Mouse (Mus musculus): ENCODE results near the gene Atp7b. TPM values are rescaled to one million over a fixed set of nuclear protein-coding genes. Genes with fewer than 3 reads are reported as not detected.

The Atp7b gene
- polyA plus RNA-seq, 1 experiment from 2014 or later = 24.6 TPM

GRCm38 (mm10) chr8:22058368-22058767 is 1.7 kb downstream of the Atp7b start:
- peak overlapping the region; percentile 84 for H3K4me3 ChIP-seq (ENCODE audit: low read depth, low read length)

DNA sequence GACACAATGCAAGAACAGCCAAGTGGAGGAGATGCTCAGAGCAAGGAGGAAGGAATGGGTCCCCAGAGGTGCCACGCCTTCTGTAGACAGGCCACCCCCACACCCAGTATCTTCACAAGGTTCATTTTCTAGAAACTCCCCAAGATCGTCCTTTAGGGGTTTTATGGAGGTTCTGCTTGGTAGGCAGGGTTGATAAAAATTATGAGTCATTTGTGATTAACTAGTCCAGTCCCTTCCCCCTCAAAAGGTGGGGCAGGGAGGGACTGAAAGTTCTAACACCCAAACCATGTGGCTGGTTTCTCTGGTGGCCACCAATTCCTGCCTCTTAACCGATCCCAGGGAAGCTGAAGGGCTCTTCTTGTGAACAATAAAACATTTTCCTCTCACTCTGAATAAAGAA is 3.3 kb downstream of the Atp7b start:
- Histone ChIP-seq H3K4me1 (replicated peaks; ENCODE audit: control insufficient read depth, insufficient read depth, low read length) (peaks cover 29% of the 10 kb centered on the region), H3K27me3 (replicated peaks; ENCODE audit: control insufficient read depth, insufficient read depth, low read length) (no peaks in the 10 kb centered on the region), H3K27ac (ENCODE audit: low read depth, low read length) (0 out of 2 replicates have a peak overlapping the region, but pooled peaks have one; percentile 38), H3K4me2 (peak overlapping the region; percentile 86), H3K4me3 (ENCODE audit: low read depth, low read length) (no peak overlapping the region), H3K9ac (ENCODE audit: low read depth, low read length) (no peak overlapping the region; the same call in 1 of the 2 replicates), H3K36me3 (ENCODE audit: control insufficient read depth, insufficient read depth, low read length) (peaks cover 2% of the 10 kb centered on the region; the same call in 1 of the 2 replicates), H3K9me3 (ENCODE audit: control insufficient read depth, low read length) (no peaks in the 10 kb centered on the region)
- ATAC-seq (replicated peaks; ENCODE audit: low FRiP score) (no peak), DNase-seq (ENCODE audit: low spot score) (no peak)
- WGBS = 50% methylated on average over 3 of the region's 3 CpGs

More at GRCm38 (mm10) chr8:22058368-22058767, 1.7 kb downstream of the Atp7b start:
- 37% methylated on average over 9 of the region's 9 CpGs for WGBS
- Histone ChIP-seq H3K4me2 (peak overlapping the region; percentile 86), H3K4me1 (replicated peaks; ENCODE audit: control insufficient read depth, insufficient read depth, low read length) (peaks cover 34% of the 10 kb centered on the region), H3K36me3 (ENCODE audit: control insufficient read depth, insufficient read depth, low read length) (no peaks in the 10 kb centered on the region; the same call in 1 of the 2 replicates), H3K9ac (ENCODE audit: low read depth, low read length) (peak overlapping the region; percentile 76), H3K27ac (ENCODE audit: low read depth, low read length) (peak overlapping the region; percentile 81), H3K27me3 (replicated peaks; ENCODE audit: control insufficient read depth, insufficient read depth, low read length) (no peaks in the 10 kb centered on the region), H3K9me3 (ENCODE audit: control insufficient read depth, low read length) (no peaks in the 10 kb centered on the region)
- no peak for DNase-seq (ENCODE audit: low spot score)
- peak; percentile 46 for ATAC-seq (replicated peaks; ENCODE audit: low FRiP score)

DNA sequence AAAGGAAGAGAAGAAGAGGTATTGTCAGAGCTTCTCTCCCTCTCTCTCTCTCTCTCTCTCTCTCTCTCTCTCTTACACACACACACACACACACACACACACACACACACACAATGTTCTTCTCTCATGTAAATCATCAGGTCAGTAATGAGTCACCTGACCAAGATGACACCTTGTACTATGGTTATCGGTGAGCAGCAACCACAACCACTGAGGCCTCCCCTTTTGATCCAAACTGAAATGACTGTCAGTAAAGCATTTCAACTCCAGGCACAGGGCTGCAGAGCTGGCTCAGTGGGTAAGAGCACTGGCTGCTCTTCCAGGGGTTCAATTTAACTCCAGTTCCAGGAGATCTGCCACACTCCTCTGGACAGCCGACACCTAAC is 4.6 kb downstream of the Atp7b start:
- Histone ChIP-seq H3K4me3 (ENCODE audit: low read depth, low read length) (no peak overlapping the region), H3K9ac (ENCODE audit: low read depth, low read length) (no peak overlapping the region), H3K27me3 (replicated peaks; ENCODE audit: control insufficient read depth, insufficient read depth, low read length) (no peaks in the 10 kb centered on the region), H3K36me3 (ENCODE audit: control insufficient read depth, insufficient read depth, low read length) (peaks cover 2% of the 10 kb centered on the region; the same call in 1 of the 2 replicates), H3K4me2 (peak overlapping the region; percentile 68), H3K27ac (ENCODE audit: low read depth, low read length) (peak overlapping the region; percentile 85), H3K4me1 (replicated peaks; ENCODE audit: control insufficient read depth, insufficient read depth, low read length) (peaks cover 29% of the 10 kb centered on the region), H3K9me3 (ENCODE audit: control insufficient read depth, low read length) (no peaks in the 10 kb centered on the region)
- no peak for DNase-seq (ENCODE audit: low spot score)
- whole genome bisulfite sequencing = 71% methylated on average over 2 of the region's 2 CpGs
- no peak for ATAC-seq (replicated peaks; ENCODE audit: low FRiP score)

GRCm38 (mm10) chr8:22054674-22055491 is 5.2 kb downstream of the Atp7b start:
- peak; percentile 75 for ATAC-seq (replicated peaks; ENCODE audit: low FRiP score)
- H3K9ac ChIP-seq (ENCODE audit: low read depth, low read length) = 0 out of 2 replicates have a peak overlapping the region, but pooled peaks have one; percentile 39
- WGBS = 51% methylated on average over 12 of the region's 12 CpGs

DNA sequence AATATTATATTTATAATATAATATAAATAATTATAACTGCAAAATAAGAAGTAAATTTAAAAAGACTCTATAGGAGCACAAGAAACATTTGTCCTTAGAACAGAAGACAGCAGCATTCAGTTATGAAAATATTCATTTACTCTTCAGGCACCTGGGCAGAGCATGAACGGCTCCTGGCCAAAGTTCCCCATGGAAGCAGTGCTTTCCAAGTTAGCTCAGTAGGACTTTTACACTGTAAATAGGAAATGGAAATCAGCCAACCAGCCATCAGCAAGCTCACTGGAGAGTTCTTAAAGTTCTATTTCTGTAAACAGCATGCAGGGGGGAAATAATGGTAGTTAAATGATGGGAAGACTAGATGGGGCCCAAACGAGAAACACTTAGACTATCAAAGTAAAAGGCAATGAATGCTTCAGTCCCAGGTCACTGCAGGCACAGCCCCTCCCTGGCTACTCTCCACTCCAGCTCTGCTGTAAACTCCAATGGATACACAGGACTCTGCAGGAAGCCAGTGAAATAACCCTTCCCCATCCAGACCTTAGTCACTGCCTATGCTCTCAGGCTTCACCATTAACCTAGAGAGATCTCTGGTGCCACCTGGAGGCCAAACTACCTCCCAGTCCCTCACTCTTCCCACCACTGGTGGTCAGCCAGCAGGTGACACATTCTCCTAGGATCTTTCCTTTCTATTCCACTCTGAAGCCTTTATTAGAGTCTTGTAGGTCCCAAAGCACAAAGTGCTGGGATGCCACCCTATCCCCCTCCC is 12.2 kb downstream of the Atp7b start:
- H3K27ac ChIP-seq (ENCODE audit: low read depth, low read length) = no peak overlapping the region
- no peak overlapping the region for H3K9ac ChIP-seq (ENCODE audit: low read depth, low read length)
- no peaks in the 10 kb centered on the region for H3K27me3 ChIP-seq (replicated peaks; ENCODE audit: control insufficient read depth, insufficient read depth, low read length)
- H3K9me3 ChIP-seq (ENCODE audit: control insufficient read depth, low read length) = no peaks in the 10 kb centered on the region
- H3K4me1 ChIP-seq (replicated peaks; ENCODE audit: control insufficient read depth, insufficient read depth, low read length) = peaks cover 3% of the 10 kb centered on the region; the same call in 1 of the 2 replicates
- H3K36me3 ChIP-seq (ENCODE audit: control insufficient read depth, insufficient read depth, low read length) = no peaks in the 10 kb centered on the region
- no peak overlapping the region for H3K4me2 ChIP-seq
- ATAC-seq (replicated peaks; ENCODE audit: low FRiP score) (peak; percentile 83), DNase-seq (ENCODE audit: low spot score) (no peak)
- 78% methylated on average over 2 of the region's 2 CpGs for WGBS
- H3K4me3 ChIP-seq (ENCODE audit: low read depth, low read length) = no peak overlapping the region

More at GRCm38 (mm10) chr8:22054674-22055491, 5.2 kb downstream of the Atp7b start:
- Histone ChIP-seq H3K27ac (ENCODE audit: low read depth, low read length) (peak overlapping the region; percentile 85), H3K4me3 (ENCODE audit: low read depth, low read length) (peak overlapping the region; percentile 23; the same call in 1 of the 2 replicates), H3K36me3 (ENCODE audit: control insufficient read depth, insufficient read depth, low read length) (peaks cover 2% of the 10 kb centered on the region; the same call in 1 of the 2 replicates), H3K4me1 (replicated peaks; ENCODE audit: control insufficient read depth, insufficient read depth, low read length) (peaks cover 29% of the 10 kb centered on the region), H3K9me3 (ENCODE audit: control insufficient read depth, low read length) (no peaks in the 10 kb centered on the region), H3K4me2 (peak overlapping the region; percentile 68), H3K27me3 (replicated peaks; ENCODE audit: control insufficient read depth, insufficient read depth, low read length) (no peaks in the 10 kb centered on the region)
- DNase-seq (ENCODE audit: low spot score) = no peak

DNA sequence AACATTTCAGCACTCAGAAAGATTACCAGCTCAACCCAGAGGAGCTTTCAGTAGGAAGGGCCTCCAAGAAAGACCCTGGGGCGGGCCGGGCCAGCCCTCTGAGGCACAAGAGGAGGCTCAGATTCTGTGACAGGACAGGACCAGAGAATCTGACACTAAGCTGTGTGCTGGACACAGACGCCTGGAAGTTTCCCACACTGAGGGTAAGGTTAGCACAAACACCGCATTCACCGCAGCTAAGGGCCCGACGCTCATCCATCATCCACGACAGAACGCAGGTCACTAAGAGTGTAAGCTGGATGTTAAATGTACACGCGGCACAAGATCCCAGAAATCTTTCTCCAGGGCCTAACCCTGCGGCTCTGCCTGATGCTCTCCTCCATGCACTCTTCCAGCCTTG is 16.4 kb downstream of the Atp7b start:
- DNase-seq (ENCODE audit: low spot score) (no peak), ATAC-seq (replicated peaks; ENCODE audit: low FRiP score) (no peak)
- Histone ChIP-seq H3K9me3 (ENCODE audit: control insufficient read depth, low read length) (no peaks in the 10 kb centered on the region), H3K4me1 (replicated peaks; ENCODE audit: control insufficient read depth, insufficient read depth, low read length) (peaks cover 5% of the 10 kb centered on the region), H3K27me3 (replicated peaks; ENCODE audit: control insufficient read depth, insufficient read depth, low read length) (no peaks in the 10 kb centered on the region), H3K27ac (ENCODE audit: low read depth, low read length) (no peak overlapping the region), H3K4me3 (ENCODE audit: low read depth, low read length) (no peak overlapping the region), H3K9ac (ENCODE audit: low read depth, low read length) (no peak overlapping the region), H3K36me3 (ENCODE audit: control insufficient read depth, insufficient read depth, low read length) (no peaks in the 10 kb centered on the region), H3K4me2 (no peak overlapping the region)
- WGBS = 68% methylated on average over 12 of the region's 12 CpGs

DNA sequence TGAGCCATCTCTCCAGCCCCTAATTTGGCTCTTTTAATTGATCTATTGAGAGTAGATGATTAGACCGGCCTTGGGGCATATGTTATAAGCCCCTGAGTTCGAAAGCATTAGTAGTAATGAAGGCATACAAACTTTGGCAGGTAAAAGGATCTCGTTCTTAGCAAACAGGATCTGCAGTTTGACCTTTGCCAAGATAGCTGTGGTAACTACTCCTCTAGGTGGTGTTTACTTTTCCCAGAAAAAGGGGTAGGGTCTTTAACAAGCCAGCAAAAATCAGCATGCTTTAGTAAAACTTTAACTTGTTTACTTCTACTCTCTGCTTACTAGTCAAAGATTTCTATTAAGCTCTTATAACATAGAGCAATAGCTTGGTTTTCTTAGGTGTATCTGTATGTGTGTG is 17.6 kb downstream of the Atp7b start:
- Histone ChIP-seq H3K4me2 (no peak overlapping the region), H3K9ac (ENCODE audit: low read depth, low read length) (no peak overlapping the region), H3K9me3 (ENCODE audit: control insufficient read depth, low read length) (no peaks in the 10 kb centered on the region), H3K27ac (ENCODE audit: low read depth, low read length) (no peak overlapping the region), H3K27me3 (replicated peaks; ENCODE audit: control insufficient read depth, insufficient read depth, low read length) (no peaks in the 10 kb centered on the region), H3K4me3 (ENCODE audit: low read depth, low read length) (no peak overlapping the region), H3K4me1 (replicated peaks; ENCODE audit: control insufficient read depth, insufficient read depth, low read length) (peaks cover 5% of the 10 kb centered on the region), H3K36me3 (ENCODE audit: control insufficient read depth, insufficient read depth, low read length) (no peaks in the 10 kb centered on the region)
- no peak for ATAC-seq (replicated peaks; ENCODE audit: low FRiP score)
- DNase-seq (ENCODE audit: low spot score) = no peak
- WGBS = 71% methylated on average over 3 of the region's 3 CpGs

GRCm38 (mm10) chr8:22040153-22040509 is 20.0 kb downstream of the Atp7b start:
- Histone ChIP-seq H3K9me3 (ENCODE audit: control insufficient read depth, low read length) (no peaks in the 10 kb centered on the region), H3K27ac (ENCODE audit: low read depth, low read length) (no peak overlapping the region; the same call in 1 of the 2 replicates), H3K36me3 (ENCODE audit: control insufficient read depth, insufficient read depth, low read length) (no peaks in the 10 kb centered on the region), H3K4me1 (replicated peaks; ENCODE audit: control insufficient read depth, insufficient read depth, low read length) (peaks cover 5% of the 10 kb centered on the region), H3K4me3 (ENCODE audit: low read depth, low read length) (no peak overlapping the region), H3K27me3 (replicated peaks; ENCODE audit: control insufficient read depth, insufficient read depth, low read length) (no peaks in the 10 kb centered on the region), H3K9ac (ENCODE audit: low read depth, low read length) (no peak overlapping the region), H3K4me2 (no peak overlapping the region; the same call in 1 of the 2 replicates)
- DNase-seq (ENCODE audit: low spot score) (no peak), ATAC-seq (replicated peaks; ENCODE audit: low FRiP score) (no peak)
- 64% methylated on average over 6 of the region's 6 CpGs for WGBS

Measured in liver, embryonic 11.5 days (tissue).